Mouse (Mus musculus) large intestine, adult 2 months (tissue): ENCODE results near the gene Pir. TPM values are rescaled to one million over a fixed set of nuclear protein-coding genes. Genes with fewer than 3 reads are reported as not detected.

Experiments
- DNase-seq: peaks from one replicate; pipeline ENCODE4 v3.0.0-alpha.2; 2012; ENCODE audit warnings: low read depth, low spot score
- WGBS: fragments of 180-500 bp; shearing (Covaris S2); methylation state at CpG from one replicate; pipeline ENCODE4 v1.1.7; 2018; 5-methylcytosine and 5-hydroxymethylcytosine counted together
- polyA plus RNA-seq: library from polyadenylated mRNA; depleted of rRNA; stranded (reverse); fragments of >200 nt; gene quantifications from 2 replicates; pipeline ENCODE4 v1.2.3, GENCODE M21; 2012; rRNA removed

Gene Pir
- 1.4 and 1.5 TPM in 2 replicates for polyA plus RNA-seq

- peak; percentile 51 for DNase-seq
- WGBS = 10% methylated on average over 20 of the region's 20 CpGs
Measured at GRCm38 (mm10) chrX:164269285-164269761, at the start of gene Pir. Gene Pir (plus strand): TSS chrX:164269371.

GRCm38 (mm10) chrX:164221989-164222388, 47.2 kb upstream of the Pir start:
- no peak for DNase-seq
- 81% methylated on average over 2 of the region's 2 CpGs for WGBS

DNA sequence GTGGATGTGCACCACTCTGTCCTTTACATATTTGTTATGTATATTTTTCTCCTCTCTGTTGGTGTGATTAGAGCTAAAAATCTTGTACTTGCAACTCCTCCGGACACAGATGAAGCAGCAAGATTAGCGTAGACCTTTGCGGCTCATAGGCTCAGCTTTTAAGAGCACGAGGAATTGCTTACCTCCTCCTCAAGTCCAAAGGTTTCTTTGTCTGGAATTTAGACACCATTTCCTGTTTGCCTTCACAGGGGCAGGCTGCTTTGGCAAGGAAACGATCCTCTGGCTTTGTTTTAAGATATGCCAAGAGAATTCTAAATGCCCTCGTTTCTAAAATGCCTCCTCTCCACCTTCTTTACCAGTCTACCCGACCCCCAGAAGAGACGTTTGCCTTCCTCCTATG, 35.8 kb upstream of the Pir start:
- DNase-seq = peak; percentile 39
- WGBS = 39% methylated on average over 8 of the region's 8 CpGs

GRCm38 (mm10) chrX:164245714-164246113, 23.5 kb upstream of the Pir start:
- 19% methylated on average over 5 of the region's 5 CpGs for WGBS
- no peak for DNase-seq

DNA sequence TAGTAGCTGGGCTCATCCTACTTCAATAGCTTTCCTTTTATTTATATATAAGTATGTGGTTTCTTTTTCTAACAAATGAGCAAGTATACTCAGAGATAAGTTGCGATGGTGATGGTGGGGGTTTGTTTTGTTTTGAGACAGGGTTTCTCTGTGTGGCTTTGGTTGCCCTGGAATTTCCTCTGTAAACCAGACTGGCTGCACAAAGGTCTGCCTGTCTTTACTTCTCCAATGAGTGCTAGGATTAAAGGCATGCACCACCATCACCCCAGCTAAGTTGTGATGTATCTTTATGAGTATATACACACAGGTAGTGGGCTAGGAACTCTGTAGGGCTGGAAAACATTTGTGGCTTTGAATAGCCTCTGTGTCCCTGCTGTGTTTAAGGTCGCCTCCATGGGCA, 22.4 kb upstream of the Pir start:
- DNase-seq = no peak
- 71% methylated on average over 2 of the region's 2 CpGs for WGBS

- WGBS = 72% methylated on average over 3 of the region's 3 CpGs
- no peak for DNase-seq
Measured at GRCm38 (mm10) chrX:164256527-164256926, 12.6 kb upstream of the Pir start.

- DNase-seq = no peak
- 79% methylated on average over 8 of the region's 8 CpGs for WGBS
Measured at GRCm38 (mm10) chrX:164258057-164258456, 11.1 kb upstream of the Pir start, which contains the start of gene Bmx. Gene Bmx (minus strand): TSS chrX:164258193.

GRCm38 (mm10) chrX:164258662-164259061, 10.5 kb upstream of the Pir start:
- DNase-seq = no peak
- WGBS = 78% methylated on average over 5 of the region's 5 CpGs

DNA sequence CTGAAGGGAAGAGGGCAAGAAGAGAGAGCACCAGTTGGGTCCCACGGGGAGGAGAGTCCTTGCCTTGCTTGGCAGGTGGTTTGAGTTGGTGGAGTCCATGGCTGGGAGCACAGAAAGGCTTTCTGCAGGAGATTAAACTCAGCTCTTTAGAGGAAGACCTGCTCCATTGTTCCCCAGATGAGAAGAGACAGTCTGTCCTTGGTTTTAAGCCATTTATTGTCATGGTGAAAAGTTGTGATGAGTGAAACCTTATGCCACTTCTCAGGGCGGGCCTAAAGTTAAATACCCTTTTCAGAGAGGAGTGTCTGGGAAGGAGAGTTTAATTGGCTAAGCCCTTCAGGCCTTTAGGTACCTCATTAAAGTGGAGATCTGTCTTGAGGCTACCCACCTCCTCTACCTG, 6.9 kb upstream of the Pir start:
- no peak for DNase-seq
- WGBS = 66% methylated on average over 2 of the region's 2 CpGs

DNA sequence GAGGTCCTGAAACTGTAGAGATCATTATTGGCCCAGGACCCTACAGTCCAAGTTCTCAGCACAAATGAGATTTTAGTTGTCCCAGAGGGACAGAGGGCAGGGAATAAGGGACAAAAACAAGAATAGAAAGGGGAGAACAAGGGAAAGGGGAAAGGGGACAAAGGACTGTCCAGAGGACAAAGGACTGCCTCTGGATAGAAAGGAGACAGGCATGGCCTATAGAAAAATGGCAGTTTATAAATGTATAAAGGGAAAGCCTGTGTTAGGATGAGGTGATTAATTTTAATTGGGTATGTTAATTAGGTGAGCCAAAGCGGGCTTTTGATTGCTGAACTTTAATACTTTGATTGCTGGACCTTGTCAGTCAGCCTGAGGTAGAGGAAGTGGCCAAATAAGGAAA, 4.3 kb upstream of the Pir start:
- WGBS = 28% methylated on average over 1 of the region's 1 CpGs
- no peak for DNase-seq

- DNase-seq = no peak
- 81% methylated on average over 3 of the region's 3 CpGs for WGBS
Measured at GRCm38 (mm10) chrX:164270603-164271002, 1.4 kb downstream of the Pir start.

DNA sequence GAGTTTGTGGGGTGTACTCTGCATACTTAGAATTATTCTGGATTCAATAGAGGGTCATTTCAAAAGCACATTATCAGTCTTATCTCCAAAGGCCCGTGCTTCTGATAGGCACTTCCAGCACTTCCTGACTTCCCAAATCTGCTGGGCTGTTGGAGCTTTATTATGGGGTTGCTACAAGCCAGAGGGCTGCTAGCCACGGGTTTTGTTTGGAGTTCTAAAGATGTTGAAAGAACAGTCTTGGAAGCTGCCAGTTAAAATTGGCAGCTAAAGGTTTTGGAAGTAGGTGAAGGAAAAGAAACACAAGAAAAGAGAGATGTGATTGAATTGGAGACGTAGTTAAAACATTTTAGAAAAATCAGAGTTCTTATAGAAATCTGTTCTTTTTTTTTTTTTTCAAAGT, 6.4 kb downstream of the Pir start:
- WGBS = 44% methylated on average over 3 of the region's 3 CpGs
- no peak for DNase-seq

DNA sequence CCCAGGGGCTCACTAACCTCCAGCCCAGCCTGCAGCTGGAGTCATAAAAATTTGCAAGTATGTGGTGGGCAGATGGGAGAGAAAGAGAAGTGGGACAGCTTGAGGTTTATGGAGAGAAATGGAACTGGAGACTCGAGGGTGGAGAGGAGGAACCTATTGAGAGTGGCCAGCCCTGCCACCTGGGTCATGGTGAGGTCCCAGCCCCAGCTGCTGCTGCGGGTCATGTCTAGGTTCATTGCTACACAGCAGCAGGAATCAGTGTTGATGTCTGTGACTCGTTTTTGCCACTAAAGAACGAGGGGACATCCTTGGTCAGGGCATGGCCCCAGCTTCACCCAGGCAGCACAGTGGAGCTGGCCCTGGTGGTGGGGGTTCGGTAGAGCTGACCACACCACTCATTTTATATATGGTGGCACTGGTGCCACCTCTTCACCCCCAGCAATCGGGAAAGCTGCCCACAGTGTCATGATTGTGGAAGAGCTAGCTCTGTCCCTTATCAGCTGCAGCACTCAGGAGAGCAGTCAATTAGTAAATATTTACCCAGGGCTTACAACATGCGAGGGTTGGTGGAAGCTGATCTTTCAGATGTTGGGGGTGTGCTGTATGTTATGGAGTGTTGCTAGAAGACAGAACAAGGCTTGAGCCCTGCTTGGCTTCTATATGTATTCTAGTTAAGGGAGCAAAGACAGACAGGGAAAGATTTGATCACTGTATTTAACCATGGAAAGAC, 11.9 kb downstream of the Pir start:
- DNase-seq = no peak
- WGBS = 36% methylated on average over 7 of the region's 7 CpGs

- DNase-seq = no peak
- 57% methylated on average over 4 of the region's 4 CpGs for WGBS
Measured at GRCm38 (mm10) chrX:164283808-164284207, 14.6 kb downstream of the Pir start.

GRCm38 (mm10) chrX:164287077-164287476, 17.9 kb downstream of the Pir start:
- no peak for DNase-seq
- 60% methylated on average over 3 of the region's 3 CpGs for WGBS

- DNase-seq = no peak
- 28% methylated on average over 5 of the region's 5 CpGs for WGBS
Measured at GRCm38 (mm10) chrX:164291147-164291546, 22.0 kb downstream of the Pir start.

DNA sequence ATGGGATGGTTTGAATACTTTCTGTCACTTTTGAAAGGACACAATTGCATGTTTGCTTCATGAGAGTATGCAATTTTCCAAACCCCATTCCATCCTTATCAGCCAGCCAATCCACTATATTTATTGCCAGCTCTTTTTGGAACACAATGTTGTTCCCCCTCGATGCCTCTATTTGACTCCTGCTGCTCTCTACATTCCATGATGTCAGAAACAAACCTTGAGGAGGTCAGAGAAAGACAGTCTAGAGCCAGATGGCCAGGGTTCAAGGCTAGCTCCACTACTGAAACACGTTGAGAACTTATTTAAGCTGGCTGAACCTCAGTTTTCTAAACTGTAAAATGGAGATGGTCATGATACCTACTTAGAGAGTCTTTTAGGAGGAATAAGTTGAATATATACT, 37.1 kb downstream of the Pir start:
- no peak for DNase-seq
- WGBS = 48% methylated on average over 2 of the region's 2 CpGs

DNA sequence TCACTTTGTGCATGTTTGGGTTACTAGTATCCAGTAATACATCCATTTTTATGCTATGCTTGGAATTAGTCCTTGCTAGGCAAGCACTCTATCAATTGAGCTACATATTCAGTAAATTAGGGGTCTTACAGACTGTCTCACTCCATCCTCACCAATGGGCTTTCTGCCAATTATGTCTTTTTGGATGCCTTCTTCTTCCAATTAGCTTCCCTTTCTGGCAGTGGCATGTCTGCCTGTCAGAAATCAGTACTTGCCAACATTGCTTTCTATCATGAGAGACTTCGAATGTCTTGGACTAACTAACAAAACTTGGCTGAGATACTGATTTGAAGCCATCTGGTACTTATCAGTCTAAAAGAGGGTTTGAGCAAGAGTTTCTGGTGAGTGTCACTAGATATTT, 44.7 kb downstream of the Pir start:
- WGBS = 71% methylated on average over 1 of the region's 1 CpGs
- no peak for DNase-seq

- WGBS = 86% methylated on average over 4 of the region's 4 CpGs
- no peak for DNase-seq
Measured at GRCm38 (mm10) chrX:164318554-164318953, 49.4 kb downstream of the Pir start.

GRCm38 (mm10) chrX:164320031-164320430, 50.9 kb downstream of the Pir start:
- WGBS = 88% methylated on average over 3 of the region's 3 CpGs
- DNase-seq = no peak

DNA sequence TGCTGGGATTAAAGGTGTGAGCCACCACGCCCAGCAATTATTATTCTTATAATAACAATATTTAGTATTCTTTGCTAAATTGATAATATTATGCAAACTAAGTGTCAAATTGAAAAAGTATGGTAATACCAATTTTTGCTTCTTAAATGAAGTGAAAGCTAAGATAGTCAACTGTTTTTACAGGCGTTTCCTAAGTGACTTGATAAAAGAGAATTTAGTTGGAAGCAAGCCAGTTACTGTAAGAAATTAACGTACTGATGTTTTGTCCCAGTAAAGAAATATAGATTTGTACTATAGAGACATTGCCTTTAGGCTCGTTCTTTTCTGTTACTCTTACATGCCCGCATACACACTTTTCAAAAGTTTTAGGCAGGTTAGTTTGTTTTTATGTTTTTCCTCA, 53.3 kb downstream of the Pir start:
- no peak for DNase-seq
- 75% methylated on average over 5 of the region's 5 CpGs for WGBS
